Mouse (Mus musculus): ENCODE results near the gene Wdr24. TPM values are rescaled to one million over a fixed set of nuclear protein-coding genes. Genes with fewer than 3 reads are reported as not detected.
A peak's percentile ranks its signal among the peaks of the same experiment; 100 is the strongest.

The Wdr24 gene
- total RNA-seq, 2 experiments from 2014 or later = 16.6 to 20.8 TPM

DNA sequence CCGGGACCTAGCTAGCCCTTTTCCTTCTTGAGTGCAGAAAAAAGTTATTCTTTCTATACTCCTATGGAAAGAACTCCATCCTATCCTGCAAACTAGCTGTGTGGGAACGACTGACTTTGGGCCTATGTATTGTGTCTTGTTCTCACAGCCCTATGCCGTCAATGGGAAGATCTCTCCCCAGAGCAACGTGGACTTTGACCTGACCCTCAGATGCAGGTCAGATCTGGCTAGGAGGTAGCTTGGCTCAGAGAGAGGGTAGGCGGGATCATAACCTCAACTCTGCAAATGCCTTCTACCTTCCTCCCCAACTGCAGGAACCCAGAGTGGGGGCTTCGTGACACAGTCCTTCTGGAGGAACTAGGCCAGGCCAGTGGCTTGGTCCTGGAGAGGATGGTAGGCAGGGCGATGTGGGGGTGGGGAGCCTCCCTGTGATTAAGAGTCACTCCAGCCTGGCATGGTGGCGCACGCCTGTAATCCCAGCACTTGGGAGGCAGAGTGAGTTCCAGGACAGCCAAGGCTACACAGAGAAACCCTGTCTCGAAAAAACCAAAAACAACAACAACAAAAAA lies 53.0 kb downstream of the Wdr24 start:
- DNase-seq = peak in 1 of 2 experiments; percentile 53

DNA sequence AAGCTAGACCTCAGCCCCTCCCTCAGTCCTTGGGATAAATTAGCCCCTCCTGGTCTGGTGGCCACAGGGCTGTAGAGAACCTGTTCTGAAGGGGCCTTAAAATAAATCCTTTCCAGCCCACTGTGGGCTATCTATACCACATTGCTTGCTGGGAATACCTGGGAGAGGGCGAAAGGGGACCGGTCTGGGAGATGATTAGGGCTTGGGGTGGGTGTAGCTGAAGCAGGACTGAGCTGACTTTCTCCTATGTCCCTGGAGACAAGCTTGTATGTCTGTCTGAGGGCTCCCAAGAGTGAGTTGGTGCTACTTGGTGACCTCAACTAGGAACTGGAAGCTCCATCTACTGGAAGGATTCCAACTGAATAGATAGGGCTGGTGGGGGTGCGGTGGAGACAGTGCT lies 53.6 kb downstream of the Wdr24 start:
- no peak for DNase-seq

DNA sequence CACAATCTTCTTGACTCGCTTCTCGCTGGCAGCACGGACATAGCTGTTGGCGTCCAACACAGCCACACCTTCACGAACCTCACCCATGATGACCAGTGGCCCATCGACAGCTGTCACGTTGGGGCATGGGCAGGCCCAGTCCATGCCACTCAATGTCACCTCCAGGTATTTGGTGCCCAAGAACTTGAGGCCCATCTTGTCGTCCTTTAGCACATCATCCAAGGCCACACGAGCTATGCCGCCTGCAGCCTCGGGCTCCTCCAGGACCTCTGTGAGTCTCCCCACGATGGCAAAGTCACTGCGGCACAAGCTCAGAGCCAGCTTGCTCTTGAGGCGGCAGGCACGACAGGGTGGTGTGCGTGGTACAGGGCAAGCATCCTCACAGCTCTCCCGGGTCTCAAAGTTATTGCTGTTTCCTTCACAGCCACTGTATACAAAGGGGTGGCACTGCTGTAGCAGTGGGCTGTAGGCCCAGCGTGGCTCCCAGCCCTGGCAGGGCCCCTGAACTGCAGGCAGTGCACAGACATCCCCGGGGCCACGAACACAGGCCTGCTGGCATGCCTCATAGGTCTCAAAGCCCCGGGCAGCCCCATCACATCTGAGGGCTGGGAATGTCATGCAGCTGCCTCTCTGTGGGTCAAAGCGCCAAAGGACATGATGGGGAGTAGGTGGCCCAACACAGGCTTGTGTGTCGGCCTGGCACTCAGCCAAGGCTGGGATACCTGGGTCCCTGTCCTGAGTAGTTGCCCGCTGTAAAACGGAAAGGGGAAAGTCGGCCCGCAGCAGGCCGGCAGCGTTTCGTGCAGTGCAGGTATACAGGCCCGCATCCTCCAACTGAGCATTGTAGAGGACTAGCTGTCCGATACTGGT lies 54.5 kb downstream of the Wdr24 start:
- no peak for DNase-seq

Small RNA genes within 50 kb of the gene (microRNA-seq; reads per million reads assigned to microRNA genes)
- gene Mir3082 (2.0 reads per million), gene Mir6966 (not detected)

Other genes with a start within 250 kb of the Wdr24 start
- 10 to 100 TPM; 29.6 to 37.9 TPM for gene Lmf1, start 244.5 kb upstream of the Wdr24 start, total RNA-seq (2021)
- gene Gng13, start 106.5 kb upstream of the Wdr24 start, total RNA-seq (2021) = 1 to 10 TPM; 1.7 to 2.3 TPM
- 1 to 10 TPM; 3.6 to 4.0 TPM for gene Chtf18, start 96.2 kb upstream of the Wdr24 start, total RNA-seq (2021)
- 10 to 100 TPM; 12.5 to 13.4 TPM for gene Rpusd1, start 96.0 kb upstream of the Wdr24 start, total RNA-seq (2021)
- gene Mslnl, start 87.6 kb upstream of the Wdr24 start, total RNA-seq (2021) = not detected
- 1 to 10 TPM; 5.5 to 8.2 TPM for gene Msln, start 69.2 kb upstream of the Wdr24 start, total RNA-seq (2021)
- 10 to 100 TPM; 26.0 to 31.0 TPM for gene Narfl, start 49.9 kb upstream of the Wdr24 start, total RNA-seq (2021)
- gene Haghl, start 38.0 kb upstream of the Wdr24 start, total RNA-seq (2021) = 10 to 100 TPM; 17.6 to 32.8 TPM
- not detected for gene Ccdc78, start 37.0 kb upstream of the Wdr24 start, total RNA-seq (2021)
- 10 to 100 TPM; 76.7 to 85.4 TPM for gene Fam173a, start 30.7 kb upstream of the Wdr24 start, total RNA-seq (2021)
- not detected for gene AC134908.4, start 28.0 kb upstream of the Wdr24 start, total RNA-seq (2021)
- 10 to 100 TPM; 24.5 to 27.7 TPM for gene Metrn, start 26.5 kb upstream of the Wdr24 start, total RNA-seq (2021)
- 10 to 100 TPM; 19.4 to 34.2 TPM for gene Fbxl16, start 14.5 kb upstream of the Wdr24 start, total RNA-seq (2021)
- 10 to 100 TPM; 87.8 to 93.9 TPM for gene Jmjd8, start 5.2 kb downstream of the Wdr24 start, total RNA-seq (2021)
- 100 to 1,000 TPM; 167 to 173 TPM for gene Stub1, start 9.8 kb downstream of the Wdr24 start, total RNA-seq (2021)
- gene Rhbdl1, start 13.7 kb downstream of the Wdr24 start, total RNA-seq (2021) = 10 to 100 TPM; 17.4 to 20.3 TPM
- gene Gm20683, start 18.1 kb downstream of the Wdr24 start, total RNA-seq (2021) = 10 to 100 TPM in 1 of 2 experiments, 1 to 10 TPM in 1; 9.5 to 13.3 TPM
- gene Rhot2, start 21.2 kb downstream of the Wdr24 start, total RNA-seq (2021) = 100 to 1,000 TPM in 1 of 2 experiments, 10 to 100 TPM in 1; 97.2 to 104 TPM
- gene Wdr90, start 37.9 kb downstream of the Wdr24 start, total RNA-seq (2021) = 10 to 100 TPM; 12.9 to 15.6 TPM
- 100 to 1,000 TPM; 340 to 398 TPM for gene Mcrip2, start 45.1 kb downstream of the Wdr24 start, total RNA-seq (2021)
- gene Mettl26, start 51.4 kb downstream of the Wdr24 start, total RNA-seq (2021) = 100 to 1,000 TPM; 106 to 124 TPM
- gene Wfikkn1, start 57.2 kb downstream of the Wdr24 start, total RNA-seq (2021) = 1 to 10 TPM in 1 of 2 experiments, under 1 TPM in 1; 0.99 to 1.2 TPM
- gene Rab40c, start 96.1 kb downstream of the Wdr24 start, total RNA-seq (2021) = 10 to 100 TPM; 20.6 to 46.0 TPM
- 100 to 1,000 TPM in 1 of 2 experiments, 10 to 100 TPM in 1; 96.8 to 117 TPM for gene Pigq, start 121.3 kb downstream of the Wdr24 start, total RNA-seq (2021)
- gene Nhlrc4, start 121.3 kb downstream of the Wdr24 start, total RNA-seq (2021) = not detected
- gene A930017K11Rik, start 128.9 kb downstream of the Wdr24 start, total RNA-seq (2021) = not detected
- gene Capn15, start 162.2 kb downstream of the Wdr24 start, total RNA-seq (2021) = 10 to 100 TPM; 16.7 to 23.8 TPM
- 10 to 100 TPM; 17.9 to 21.9 TPM for gene Rab11fip3, start 245.9 kb downstream of the Wdr24 start, total RNA-seq (2021)

Measured in adrenal gland, postnatal 36 days (tissue).